Mouse (Mus musculus) urinary bladder, adult 2 months (tissue): ENCODE measurements around the gene Rex2. TPM values are rescaled to one million over a fixed set of nuclear protein-coding genes. Genes with fewer than 3 reads are reported as not detected.
"Not testable (repeated sequence)": the region's sequence is repeated elsewhere in the genome, so short reads cannot be mapped to it uniquely, and the experiment has no call there.

Experiments used
- DNase-seq: peaks from one replicate; pipeline ENCODE4 v3.0.0; 2022; ENCODE audit warnings: low spot score
- polyA plus RNA-seq: library from polyadenylated mRNA; depleted of rRNA; stranded (reverse); fragments of >200 nt; gene quantifications from 2 replicates; pipeline ENCODE4 v1.2.3, GENCODE M21; 2012; rRNA removed

The Rex2 gene
- polyA plus RNA-seq = 0.07 TPM in 1 of 2 replicates, not detected in the other

DNA sequence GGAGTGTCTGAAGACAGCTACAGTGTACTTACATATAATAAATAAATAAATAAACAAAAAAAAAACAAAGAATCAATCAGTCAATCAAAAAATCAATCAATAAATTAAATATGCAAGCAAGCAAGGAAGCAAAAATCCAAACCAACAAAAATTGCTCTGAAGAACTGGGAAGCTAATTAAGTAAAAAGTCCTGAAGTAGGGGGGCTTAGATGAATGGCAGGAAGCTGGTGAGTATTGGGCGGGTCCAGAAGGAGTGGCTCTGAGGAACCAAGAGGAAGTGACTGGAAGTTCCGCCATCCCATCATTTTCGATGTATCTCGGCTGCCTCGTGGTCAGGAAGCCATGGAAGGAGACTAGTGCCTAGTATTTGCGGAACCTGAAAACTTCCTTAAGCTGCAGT is at the start of gene Rex2:
TSS of gene Rex2 (plus strand) at position 301 of the 400 bp plus-strand sequence.
- not testable (repeated sequence) for DNase-seq

DNA sequence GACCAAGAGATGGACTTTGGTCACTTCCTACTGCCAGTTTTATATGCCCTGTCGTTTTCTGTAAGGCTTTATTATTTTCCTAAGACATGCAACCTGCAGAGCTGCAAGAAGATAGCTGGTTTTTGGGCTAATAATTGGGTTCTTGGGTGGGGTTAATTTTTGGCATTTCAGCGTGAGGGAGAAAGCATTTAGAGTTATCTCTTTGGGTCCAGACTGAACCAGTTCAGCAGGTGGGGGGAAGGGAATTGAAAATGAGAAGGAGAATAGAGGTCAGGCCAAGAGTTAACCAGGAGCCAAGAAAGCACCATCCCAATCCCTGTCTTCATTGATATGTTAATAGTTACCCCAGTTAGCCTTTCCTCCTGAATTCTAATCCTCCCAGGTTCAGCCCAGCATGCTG is 45.1 kb upstream of the Rex2 start:
- not testable (repeated sequence) for DNase-seq

DNA sequence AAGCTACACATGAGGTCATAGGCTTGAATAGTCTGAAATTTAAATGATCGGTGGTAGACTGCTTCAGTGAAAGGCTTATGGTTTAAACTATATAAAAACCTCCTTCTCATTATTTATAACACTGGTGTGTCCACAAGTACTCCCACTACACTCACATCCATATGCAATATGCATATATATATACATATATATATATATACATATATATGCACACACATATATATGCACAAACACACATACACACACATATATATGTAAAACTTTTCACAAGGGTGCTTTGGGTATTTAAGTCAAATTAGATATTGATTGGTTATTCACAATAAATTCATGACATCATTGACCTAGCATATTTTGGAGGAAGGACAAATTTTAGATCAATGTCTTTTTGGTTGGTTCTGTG is 3.2 kb upstream of the Rex2 start:
- DNase-seq = not testable (repeated sequence)

DNA sequence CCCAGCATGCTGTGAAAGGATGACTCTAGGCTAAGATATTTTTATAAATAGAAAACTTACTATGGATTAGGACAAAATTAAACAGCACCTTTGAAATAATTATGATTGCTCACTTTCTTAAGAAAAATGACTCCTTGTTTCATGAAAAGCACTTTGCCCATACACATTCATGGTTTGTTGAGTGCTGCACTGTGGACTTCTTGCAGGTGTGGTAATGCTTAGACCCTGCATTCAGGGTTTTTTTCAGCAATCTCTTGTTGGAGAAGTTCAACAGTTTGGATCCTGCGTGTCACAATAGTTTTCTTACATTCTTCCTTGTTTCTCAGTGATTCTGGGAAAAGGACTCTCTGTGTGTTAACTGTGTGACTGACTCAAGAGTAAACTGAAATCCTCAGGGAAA is 4.7 kb downstream of the Rex2 start:
- DNase-seq = not testable (repeated sequence)

DNA sequence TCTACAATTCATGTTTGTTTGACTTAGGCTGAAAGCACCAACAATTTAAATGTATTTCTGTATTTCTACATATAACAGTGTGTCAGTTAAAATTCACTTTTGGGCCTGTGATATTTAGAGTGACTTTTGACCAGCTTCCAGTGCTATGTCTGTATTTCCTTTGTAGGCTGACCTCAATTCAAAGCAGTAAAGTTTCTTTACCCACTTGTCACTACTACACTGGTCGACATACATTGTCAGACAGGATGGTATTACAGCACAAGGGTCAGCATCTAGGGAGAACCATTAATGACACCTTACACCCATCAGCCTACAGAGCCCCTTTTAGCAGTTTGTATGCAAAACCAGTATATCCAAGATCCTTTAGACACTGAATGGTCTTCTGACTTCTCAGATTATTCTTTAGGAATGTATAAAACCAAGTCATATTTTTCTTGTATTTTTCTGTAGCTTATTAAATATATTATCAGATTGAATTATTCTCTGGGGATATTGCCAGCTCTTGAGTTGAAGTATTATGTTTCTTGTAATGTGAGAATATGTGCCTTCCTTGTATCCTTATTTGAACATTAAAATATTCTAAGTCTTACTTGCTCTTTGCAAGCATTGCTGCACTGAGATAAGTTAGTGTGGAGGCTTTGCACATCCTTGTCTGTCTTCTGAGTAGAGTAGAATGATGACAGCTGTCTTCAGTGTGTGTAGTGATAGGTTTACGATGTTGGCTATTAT is 9.8 kb downstream of the Rex2 start:
- not testable (repeated sequence) for DNase-seq

DNA sequence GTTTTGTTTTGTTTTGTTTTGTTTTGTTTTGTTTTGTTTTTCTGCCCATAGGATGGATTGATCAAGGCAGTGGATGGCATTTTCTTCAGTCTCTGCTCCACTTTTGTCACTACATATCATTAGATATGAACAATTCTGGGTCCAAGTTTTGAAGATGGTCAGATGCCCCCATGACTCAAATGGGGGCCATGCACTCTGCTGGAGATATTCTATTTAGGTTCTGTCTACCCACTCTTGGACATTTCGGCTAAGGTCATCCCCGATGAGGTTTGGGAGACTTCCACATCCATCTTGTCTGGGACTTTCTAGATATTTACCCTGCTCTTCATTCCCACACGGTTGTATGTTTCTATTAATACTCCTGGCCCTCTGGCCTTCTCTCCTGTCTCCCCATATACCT is 42.1 kb downstream of the Rex2 start:
- DNase-seq = not testable (repeated sequence)

DNA sequence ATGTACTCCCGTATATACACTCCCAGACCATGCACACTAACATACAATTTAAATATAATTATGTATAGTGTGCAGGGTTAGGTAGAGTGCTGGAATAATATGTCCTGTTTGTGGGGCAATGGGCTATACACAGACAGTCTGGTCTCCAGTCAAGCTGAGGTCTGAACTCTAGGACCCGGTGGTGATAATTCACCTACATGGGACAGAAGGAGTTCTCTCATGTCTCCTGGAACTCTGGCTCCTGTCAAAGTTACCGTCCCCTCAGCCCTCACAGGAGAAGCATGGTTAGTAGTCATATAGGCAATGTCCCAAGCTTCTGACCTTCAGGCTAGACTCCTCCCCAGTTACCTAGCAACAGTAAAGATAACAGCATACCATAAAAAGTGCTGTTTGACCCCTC is 44.2 kb downstream of the Rex2 start:
- not testable (repeated sequence) for DNase-seq

DNA sequence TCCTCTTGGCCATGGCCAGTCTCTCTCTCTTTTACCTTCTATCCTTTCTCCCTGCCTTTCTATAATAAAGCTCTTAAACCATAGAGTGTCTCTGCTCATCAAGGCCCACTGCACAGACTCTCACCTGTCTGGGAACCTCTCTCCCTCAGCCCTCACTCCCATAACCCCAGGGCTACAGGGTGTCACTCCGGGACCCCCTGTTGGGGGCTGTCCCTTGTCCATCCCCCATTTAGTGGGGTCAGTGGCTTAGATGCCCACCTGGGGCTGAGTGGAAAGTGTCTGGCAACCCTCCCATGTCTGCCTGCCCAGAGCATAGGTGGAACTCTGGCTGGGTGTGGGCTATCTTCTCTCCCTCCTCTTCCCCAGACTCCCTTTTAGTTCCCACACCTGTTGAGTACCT is 44.7 kb downstream of the Rex2 start:
- DNase-seq = not testable (repeated sequence)

DNA sequence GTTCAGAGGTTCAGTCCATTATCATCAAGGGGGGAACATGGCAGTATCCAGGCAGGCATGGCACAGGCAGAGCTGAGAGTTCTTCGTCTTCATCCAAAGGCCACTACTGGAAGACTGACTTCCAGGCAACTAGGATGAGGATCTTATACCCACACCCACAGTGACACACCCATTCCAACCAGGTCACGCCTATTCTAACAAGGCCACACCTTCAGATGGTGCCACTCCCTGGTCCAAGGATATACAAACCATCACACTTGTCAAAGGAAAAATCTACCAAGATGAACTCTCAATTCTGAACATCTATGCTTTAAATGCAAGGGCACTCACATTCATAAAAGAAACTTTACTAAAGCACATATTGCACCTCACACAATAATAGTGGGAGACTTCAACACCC is 74.0 kb downstream of the Rex2 start:
- not testable (repeated sequence) for DNase-seq

DNA sequence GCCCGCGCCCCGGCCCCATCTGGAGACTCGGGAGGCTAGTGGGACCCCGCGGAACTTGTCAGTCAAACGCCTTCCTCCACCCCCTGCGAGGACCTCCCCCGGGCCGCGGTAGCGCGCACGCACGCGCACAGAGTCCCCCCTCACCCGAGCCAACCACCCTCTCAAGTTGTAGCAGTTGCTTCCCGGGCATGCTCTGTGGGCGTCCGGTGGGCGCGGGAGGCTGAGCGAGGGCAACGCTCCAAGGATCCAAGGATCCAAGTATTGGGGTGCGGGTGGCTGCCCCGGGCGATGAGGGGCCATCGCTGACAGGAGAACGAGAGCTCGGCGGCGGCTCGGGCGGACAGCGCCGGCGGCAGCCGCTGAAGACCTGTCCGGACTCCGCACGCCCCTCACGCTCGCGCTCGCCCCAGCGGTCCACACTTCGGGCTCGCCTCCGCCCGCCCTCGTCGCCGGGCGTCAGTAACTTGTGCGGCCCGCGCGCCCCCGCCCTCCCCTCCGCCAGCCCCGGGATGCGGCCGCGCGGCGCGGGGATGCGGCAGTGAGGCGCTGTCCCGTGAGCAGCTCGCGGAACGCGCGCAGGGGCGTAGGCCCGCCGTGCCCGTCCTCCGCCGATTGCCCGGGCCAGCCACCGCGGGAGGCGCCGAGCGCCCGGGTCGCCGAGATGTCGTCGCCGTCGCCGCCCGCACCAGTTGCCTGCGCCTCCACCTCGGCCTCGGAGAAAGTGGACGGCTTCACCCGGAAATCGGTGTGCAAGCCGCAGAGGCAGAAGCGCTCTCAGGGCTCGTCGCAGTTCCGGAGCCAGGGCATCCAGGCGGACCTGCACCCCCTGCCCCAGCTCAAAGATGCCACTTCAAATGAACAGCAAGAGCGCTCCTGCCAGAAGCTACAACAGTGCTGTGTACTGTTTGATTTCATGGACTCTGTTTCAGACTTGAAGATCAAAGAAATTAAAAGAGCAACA is 80.3 kb downstream of the Rex2 start:
- not testable (repeated sequence) for DNase-seq

DNA sequence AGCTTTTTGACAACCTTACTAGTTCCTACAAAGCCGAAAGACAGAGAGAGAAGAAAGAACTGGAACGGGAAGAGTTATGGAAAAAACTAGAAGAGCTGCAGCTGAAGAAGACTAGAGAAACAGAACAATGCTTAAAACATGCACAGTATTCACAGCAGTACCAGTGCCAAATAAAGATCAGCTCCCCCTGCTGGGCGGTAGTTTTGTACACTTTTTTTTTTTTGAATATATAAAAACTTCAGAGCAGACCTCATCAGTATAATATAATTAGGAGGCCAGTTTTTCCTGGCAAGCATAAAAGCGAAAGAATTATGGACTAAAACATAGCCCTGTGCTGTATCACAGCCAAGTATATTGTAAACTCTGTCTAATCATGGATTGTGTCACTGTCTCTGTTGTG is 82.2 kb downstream of the Rex2 start:
- DNase-seq = not testable (repeated sequence)

Other genes starting within 250 kb of the Rex2 start
- gene Gm21411, start 112.3 kb upstream of the Rex2 start, polyA plus RNA-seq = not detected in 2 replicates
- gene Zfp989, start 49.9 kb upstream of the Rex2 start, polyA plus RNA-seq = not detected in 2 replicates
- gene Zfp991, start 110.2 kb downstream of the Rex2 start, polyA plus RNA-seq = 7.6 and 10.3 TPM in 2 replicates